ENCODE assay signal across 9 mouse cellular contexts in genomic region chr7:142458026-142458425, GRCm38 (mm10). TPM values are rescaled to one million over a fixed set of nuclear protein-coding genes. Genes with fewer than 3 reads are reported as not detected.
DNase-seq lines count a peak whose midpoint lies in the region; ATAC-seq and TF ChIP-seq lines count a peak whose summit lies in the region.
"Had no signal": no experiment of that assay in that cellular context is flagged by ENCODE, and none has a peak within 500 bp of the region (broad histone marks: within the 10 kb centered on the region; RNA-seq: fewer than 3 reads in every experiment).

No protein-coding gene starts in this region.

- intact Hi-C loops in heart, postnatal 25 days (cut with DNase I): no loop called here

- DNase-seq in kidney, adult 9 months: no peak
- peak; percentile 79 for DNase-seq in embryo, embryonic 11 days
- peak; percentile 1 for DNase-seq in heart, postnatal 25 days (ENCODE audit: low spot score)
- peak; percentile 24 for DNase-seq in stomach, postnatal 0 days (ENCODE audit: low spot score)
- no peak for DNase-seq in urinary bladder, adult 18-20 months (ENCODE audit: low spot score in 2 of 2)
- no peak for DNase-seq in right cerebral cortex, postnatal 25 days

- H3K27me3 ChIP-seq in kidney, embryonic 16.5 days (ENCODE audit: insufficient read depth, low read length): no peaks in the 10 kb centered on the region
- H3K27me3 ChIP-seq in lung, embryonic 16.5 days (ENCODE audit: control insufficient read depth, insufficient read depth, low read depth, low read length): no peaks in the 10 kb centered on the region
- H3K27me3 ChIP-seq in stomach, postnatal 0 days (ENCODE audit: control insufficient read depth, insufficient read depth, low read length): no peaks in the 10 kb centered on the region
- H3K27me3 ChIP-seq: Patski had no signal

- H3K4me2 ChIP-seq in kidney, embryonic 16.5 days (replicated peaks; ENCODE audit: low read depth, low read length): no peak overlapping the region
- H3K4me2 ChIP-seq in lung, embryonic 16.5 days (ENCODE audit: low read depth, low read length): no peak overlapping the region
- H3K4me2 ChIP-seq in stomach, postnatal 0 days (replicated peaks; ENCODE audit: low read depth): no peak overlapping the region

- H3K9me3 ChIP-seq in kidney, embryonic 16.5 days (ENCODE audit: low read length): no peaks in the 10 kb centered on the region
- H3K9me3 ChIP-seq in lung, embryonic 16.5 days (ENCODE audit: control insufficient read depth, low read length): no peaks in the 10 kb centered on the region
- no peaks in the 10 kb centered on the region for H3K9me3 ChIP-seq in stomach, postnatal 0 days (ENCODE audit: control insufficient read depth, low read length)

- no peak overlapping the region for H3K4me3 ChIP-seq in kidney, embryonic 16.5 days (ENCODE audit: low read length)
- H3K4me3 ChIP-seq in lung, embryonic 16.5 days (ENCODE audit: low read length): no peak overlapping the region
- H3K4me3 ChIP-seq in stomach, postnatal 0 days (ENCODE audit: low read depth, low read length): no peak overlapping the region

- H3K27ac ChIP-seq in kidney, embryonic 16.5 days (ENCODE audit: low read length): peak overlapping the region; percentile 93
- H3K27ac ChIP-seq in lung, embryonic 16.5 days (ENCODE audit: low read length): peak overlapping the region; percentile 93
- peak overlapping the region; percentile 95 for H3K27ac ChIP-seq in stomach, postnatal 0 days (replicated peaks)

- ATAC-seq in kidney, embryonic 16.5 days (ENCODE audit: low FRiP score, low TSS enrichment): peak; percentile 50
- ATAC-seq in lung, embryonic 16.5 days (ENCODE audit: low read depth): peak; percentile 78
- peak; percentile 72; the same call in 1 of the 2 replicates for ATAC-seq in stomach, postnatal 0 days (ENCODE audit: low FRiP score, low TSS enrichment)
- ATAC-seq: Patski had no signal

- H3K36me3 ChIP-seq in kidney, embryonic 16.5 days (ENCODE audit: insufficient read depth, low read length): no peaks in the 10 kb centered on the region
- no peaks in the 10 kb centered on the region for H3K36me3 ChIP-seq in lung, embryonic 16.5 days (ENCODE audit: control insufficient read depth, insufficient read depth, low read length)
- H3K36me3 ChIP-seq in stomach, postnatal 0 days (ENCODE audit: control insufficient read depth, insufficient read depth, low read length): no peaks in the 10 kb centered on the region

- peaks cover 37% of the 10 kb centered on the region for H3K4me1 ChIP-seq in kidney, embryonic 16.5 days (ENCODE audit: insufficient read depth, low read length)
- peaks cover 50% of the 10 kb centered on the region for H3K4me1 ChIP-seq in lung, embryonic 16.5 days (replicated peaks; ENCODE audit: control insufficient read depth, insufficient read depth, low read length)
- peaks cover 13% of the 10 kb centered on the region for H3K4me1 ChIP-seq in stomach, postnatal 0 days (replicated peaks; ENCODE audit: control insufficient read depth, insufficient read depth)

- no peak overlapping the region; the same call in 1 of the 2 replicates for H3K9ac ChIP-seq in kidney, embryonic 16.5 days (replicated peaks; ENCODE audit: low read length)
- no peak overlapping the region; the same call in 1 of the 2 replicates for H3K9ac ChIP-seq in lung, embryonic 16.5 days (ENCODE audit: low read length)
- H3K9ac ChIP-seq in stomach, postnatal 0 days (ENCODE audit: low read length): no peak overlapping the region

- WGBS in kidney, embryonic 16.5 days: 23% methylated on average over 2 of the region's 2 CpGs
- WGBS in lung, embryonic 16.5 days: 23% methylated on average over 2 of the region's 2 CpGs
- WGBS in stomach, postnatal 0 days: 22% methylated on average over 2 of the region's 2 CpGs

- no peak for TF ChIP-seq CTCF in stomach, postnatal 0 days (IDR thresholded peaks at IDR 0.05; ENCODE audit: low read depth)

- no peak for TF ChIP-seq EP300 in stomach, postnatal 0 days (optimal IDR thresholded peaks at IDR 0.05)

RNA-seq across cellular contexts. Expression of gene Lsp1, which starts 2.6 kb away (rescaled TPM):
- polyA plus RNA-seq in kidney, embryonic 16.5 days (2015; fragmentation: Nextera tagmentation; extraction: Ambion mirVana): 141 and 156 TPM in 2 replicates
- 10 to 100 TPM; 43.7 to 48.1 TPM for total RNA-seq in heart, postnatal 25 days (2021)
- 110 and 118 TPM in 2 replicates for polyA plus RNA-seq in lung, embryonic 16.5 days (2015; fragmentation: Nextera tagmentation; extraction: Ambion mirVana)
- polyA plus RNA-seq in stomach, postnatal 0 days (2015; fragmentation: Nextera tagmentation; extraction: Ambion mirVana): 107 and 110 TPM in 2 replicates

RNA-seq across cellular contexts. Expression of gene Tnni2, which starts 16.4 kb away (rescaled TPM):
- 11.9 and 12.0 TPM in 2 replicates for polyA plus RNA-seq in kidney, embryonic 16.5 days (2015; fragmentation: Nextera tagmentation; extraction: Ambion mirVana)
- 1 to 10 TPM; 4.4 to 7.1 TPM for total RNA-seq in heart, postnatal 25 days (2021)
- 17.6 and 61.1 TPM in 2 replicates for polyA plus RNA-seq in lung, embryonic 16.5 days (2015; fragmentation: Nextera tagmentation; extraction: Ambion mirVana)
- polyA plus RNA-seq in stomach, postnatal 0 days (2015; fragmentation: Nextera tagmentation; extraction: Ambion mirVana): 19.1 and 19.6 TPM in 2 replicates

RNA-seq across cellular contexts. Expression of gene Syt8, which starts 23.4 kb away (rescaled TPM):
- polyA plus RNA-seq in kidney, embryonic 16.5 days (2015; fragmentation: Nextera tagmentation; extraction: Ambion mirVana): 2.3 and 4.0 TPM in 2 replicates
- total RNA-seq in heart, postnatal 25 days (2021): not detected
- polyA plus RNA-seq in lung, embryonic 16.5 days (2015; fragmentation: Nextera tagmentation; extraction: Ambion mirVana): 0.48 and 1.2 TPM in 2 replicates
- polyA plus RNA-seq in stomach, postnatal 0 days (2015; fragmentation: Nextera tagmentation; extraction: Ambion mirVana): 70.7 and 78.9 TPM in 2 replicates

RNA-seq across cellular contexts. Expression of gene Tnnt3, which starts 40.6 kb away (rescaled TPM):
- polyA plus RNA-seq in kidney, embryonic 16.5 days (2015; fragmentation: Nextera tagmentation; extraction: Ambion mirVana): 14.2 and 17.2 TPM in 2 replicates
- 1 to 10 TPM in 1 of 2 experiments, not detected in 1; 2.0 TPM for total RNA-seq in heart, postnatal 25 days (2021)
- 17.9 and 50.7 TPM in 2 replicates for polyA plus RNA-seq in lung, embryonic 16.5 days (2015; fragmentation: Nextera tagmentation; extraction: Ambion mirVana)
- polyA plus RNA-seq in stomach, postnatal 0 days (2015; fragmentation: Nextera tagmentation; extraction: Ambion mirVana): 8.0 and 11.7 TPM in 2 replicates

Comparison
In these comparisons a context has a peak if more than half of its experiments do, and no peak if none do; other contexts are left out.
1. DNase-seq: peak in embryo, embryonic 11 days (single experiment), heart, postnatal 25 days (single experiment) and stomach, postnatal 0 days (single experiment); none in kidney, adult 9 months (single experiment), urinary bladder, adult 18-20 months (0 of 2) and right cerebral cortex, postnatal 25 days (single experiment).
2. RNA of gene Syt8, which starts 23.4 kb away (polyA plus RNA-seq): 70.7 to 78.9 TPM in stomach, postnatal 0 days; 2.3 to 4.0 TPM in kidney, embryonic 16.5 days and 0.48 to 1.2 TPM in lung, embryonic 16.5 days; every median in the first group is over 10 times any median in the second.
3. Peak in every context shown above with its lines, with median percentiles within 50 percentile points of each other: ATAC-seq and H3K27ac ChIP-seq.